Mouse (Mus musculus) myocyte (in vitro differentiated cells): ENCODE data around the gene Neurl1a.

Experiments
- E2F4 ChIP-seq: IDR thresholded peaks from one replicate; pipeline ENCODE4 v1.6.1; 2011; ENCODE audit warnings: mild to moderate bottlenecking, control low read depth, moderate library complexity; ENCODE audit not compliant: insufficient read depth
- POLR2A ChIP-seq: IDR thresholded peaks from one replicate; pipeline ENCODE4 v1.6.1; 2011; ENCODE audit warnings: low read depth, mild to moderate bottlenecking, control low read depth, moderate library complexity; ENCODE audit not compliant: insufficient read length
- TCF3 ChIP-seq: IDR thresholded peaks from one replicate; pipeline ENCODE4 v1.6.1; 2011; ENCODE audit warnings: low read depth, control low read depth; ENCODE audit not compliant: insufficient read length
- USF1 ChIP-seq: IDR thresholded peaks from one replicate; pipeline ENCODE4 v1.6.1; 2011; ENCODE audit warnings: low read depth, mild to moderate bottlenecking, control low read depth, moderate library complexity

DNA sequence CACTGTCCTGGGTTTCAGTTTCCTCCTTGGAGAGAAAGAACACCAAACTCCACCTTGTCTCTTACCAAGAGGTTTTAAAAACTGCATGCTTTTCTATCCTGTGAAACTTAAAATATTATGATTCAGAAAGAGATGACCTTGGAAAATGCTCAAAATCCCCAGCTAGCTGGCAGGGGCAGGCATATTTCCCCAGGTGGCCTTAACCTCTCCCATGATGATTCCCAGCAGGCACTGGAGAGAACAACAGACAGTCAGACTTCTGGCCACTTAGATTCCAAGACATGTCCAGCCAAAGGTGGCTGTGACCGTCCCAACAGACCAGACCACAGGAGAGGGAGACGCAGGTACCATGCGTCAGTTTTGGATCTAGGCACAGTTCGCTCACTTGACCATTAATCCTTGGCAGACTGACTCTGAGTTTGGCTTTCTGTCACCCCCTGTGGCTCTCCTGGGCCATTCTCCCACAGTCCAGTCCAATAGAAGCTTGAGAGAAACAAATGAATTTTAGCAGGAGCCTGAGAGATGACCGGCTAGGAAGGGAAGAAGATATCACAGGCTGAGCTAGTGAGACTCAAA, 125.6 kb downstream of the Neurl1a start:
- TF ChIP-seq E2F4 (no peak), POLR2A (no peak), TCF3 (no peak), USF1 (no peak)
